Mouse (Mus musculus) limb, embryonic 11.5 days (tissue): ENCODE data around the gene Olfr1301. TPM values are rescaled to one million over a fixed set of nuclear protein-coding genes. Genes with fewer than 3 reads are reported as not detected.

Experiments
- ATAC-seq: fragments of 200-750 bp; cut with Nextera tagmentation; 2 replicates; pipeline ENCODE4 v1.8.0; 2017; ENCODE audit warnings: low read depth; ENCODE audit not compliant: insufficient number of reproducible peaks, low FRiP score, low TSS enrichment
- DNase-seq: peaks from one replicate; pipeline ENCODE4 v3.0.0-alpha.2; 2015; ENCODE audit warnings: low spot score
- H3K27ac ChIP-seq: fragments of 300-500 bp; sonication (generic); replicated peaks from 2 replicates; pipeline ENCODE4 v1.5.1; 2014; ENCODE audit warnings: low read depth, mild to moderate bottlenecking, low read length
- H3K27me3 ChIP-seq: fragments of 300-500 bp; sonication (generic); 2 replicates; pipeline ENCODE4 v1.6.1; 2014; ENCODE audit warnings: mild to moderate bottlenecking, low read length, mixed read lengths; ENCODE audit not compliant: control insufficient read depth, insufficient read depth
- H3K36me3 ChIP-seq: fragments of 300-500 bp; sonication (generic); 2 replicates; pipeline ENCODE4 v1.6.1; 2014; ENCODE audit warnings: mild to moderate bottlenecking, low read length, moderate library complexity, mixed read lengths; ENCODE audit not compliant: control insufficient read depth, insufficient read depth
- H3K4me1 ChIP-seq: fragments of 300-500 bp; sonication (generic); 2 replicates; pipeline ENCODE4 v1.6.1; 2014; ENCODE audit warnings: low read length, mixed read lengths; ENCODE audit not compliant: control insufficient read depth, insufficient read depth
- H3K4me2 ChIP-seq: fragments of 300-500 bp; sonication (generic); 2 replicates; pipeline ENCODE4 v1.6.1; 2014; ENCODE audit warnings: low read depth, mild to moderate bottlenecking, moderate library complexity; ENCODE audit not compliant: severe bottlenecking
- H3K4me3 ChIP-seq: fragments of 300-500 bp; sonication (generic); 2 replicates; pipeline ENCODE4 v1.5.1; 2014; ENCODE audit warnings: low read depth, low read length
- H3K9ac ChIP-seq: fragments of 300-500 bp; sonication (generic); 2 replicates; pipeline ENCODE4 v1.6.1; 2014; ENCODE audit warnings: mild to moderate bottlenecking, low read length
- H3K9me3 ChIP-seq: fragments of 300-500 bp; sonication (generic); 2 replicates; pipeline ENCODE4 v1.6.1; 2016; ENCODE audit warnings: low read length; ENCODE audit not compliant: control insufficient read depth
- WGBS: fragments of 180-500 bp; shearing (Covaris S2); extraction: QIAGEN DNeasy Blood & Tissue Kit; methylation state at CpG from one replicate; pipeline ENCODE4 v1.1.7; 2014; 5-methylcytosine and 5-hydroxymethylcytosine counted together
- polyA plus RNA-seq: library from polyadenylated mRNA; unstranded; fragments of >200 nt; fragmentation: Nextera tagmentation; extraction: Ambion mirVana; gene quantifications from 2 replicates; pipeline ENCODE4 v1.2.1, GENCODE M21; 2014

Olfr1301 gene
- polyA plus RNA-seq, result not detected in 2 replicates

DNA sequence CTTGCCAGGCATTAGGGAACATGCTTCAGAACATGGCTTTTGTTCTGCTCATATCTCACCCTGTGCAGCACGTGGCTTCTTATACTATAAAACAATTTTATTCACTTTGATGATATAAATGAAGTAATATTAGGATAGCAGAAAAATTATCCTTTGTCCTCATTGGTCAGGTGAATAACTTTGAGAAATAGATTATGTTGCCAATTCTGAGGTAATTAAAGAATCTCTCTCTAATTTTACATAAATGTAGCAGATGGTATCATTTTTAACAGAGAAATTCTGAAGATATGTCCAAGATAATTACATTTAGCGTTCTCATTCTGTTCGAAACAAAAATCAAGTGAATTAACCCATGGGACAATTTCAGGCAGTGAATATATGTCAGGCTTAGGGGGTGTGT, at the start of gene Olfr1301:
Gene Olfr1301, plus strand, starts transcription at position 301 of the 400 bp plus-strand sequence.
- Histone ChIP-seq H3K27me3 (no peaks in the 10 kb centered on the region), H3K4me1 (no peaks in the 10 kb centered on the region), H3K4me3 (no peak within 1 kb of the TSS), H3K36me3 (no peaks in the 10 kb centered on the region), H3K27ac (no peak within 1 kb of the TSS), H3K9ac (no peak within 1 kb of the TSS), H3K4me2 (no peak within 1 kb of the TSS), H3K9me3 (no peaks in the 10 kb centered on the region)
- 87% methylated on average over 3 of the region's 3 CpGs for WGBS
- no peak for ATAC-seq
- DNase-seq, result no peak

DNA sequence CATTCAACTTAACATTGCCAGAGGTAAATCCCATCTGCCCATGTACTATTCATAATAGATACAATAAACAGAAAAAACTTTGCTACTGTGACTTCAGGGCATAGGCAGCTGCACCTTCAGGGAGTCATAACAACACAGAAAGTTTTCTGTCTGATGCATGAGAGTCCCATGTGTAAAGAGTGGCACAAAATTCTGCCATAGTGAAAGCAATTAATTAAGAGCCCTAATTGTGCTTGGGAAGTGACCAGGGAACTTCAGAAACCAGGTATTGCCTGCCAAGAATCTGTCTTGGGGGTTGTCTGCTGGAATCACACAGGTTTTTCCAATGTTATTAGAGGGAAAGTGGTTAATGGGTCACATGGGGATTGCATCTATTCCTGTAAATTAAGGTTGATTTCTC, 24.1 kb upstream of the Olfr1301 start:
- no peaks in the 10 kb centered on the region for H3K4me1 ChIP-seq
- ATAC-seq (no peak), DNase-seq (no peak)
- no peaks in the 10 kb centered on the region for H3K36me3 ChIP-seq
- no peaks in the 10 kb centered on the region for H3K27me3 ChIP-seq
- no peak overlapping the region for H3K9ac ChIP-seq
- no peak overlapping the region for H3K27ac ChIP-seq
- H3K4me3 ChIP-seq, result no peak overlapping the region
- no peak overlapping the region for H3K4me2 ChIP-seq
- no peaks in the 10 kb centered on the region for H3K9me3 ChIP-seq

DNA sequence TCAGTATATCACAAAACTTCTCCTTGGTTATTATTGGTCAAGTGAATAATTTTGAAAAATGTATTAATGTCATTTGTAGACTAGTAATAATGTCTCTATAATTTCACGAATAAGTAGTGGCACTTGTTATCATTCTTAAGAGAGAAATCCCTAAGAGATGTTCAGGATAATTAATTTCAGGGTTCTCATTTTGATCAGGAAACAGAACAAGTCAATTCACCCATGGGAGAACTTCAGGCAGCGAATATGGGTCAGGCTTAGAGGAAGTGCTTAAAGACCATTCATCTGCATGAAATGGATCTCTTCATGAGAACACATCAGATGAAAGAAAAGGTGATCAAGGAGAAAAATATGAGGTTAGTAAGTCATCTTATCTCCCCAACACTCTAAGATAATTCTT, 26.3 kb downstream of the Olfr1301 start, which contains the start of gene Olfr1302:
Gene Olfr1302, plus strand, starts transcription at position 301 of the 400 bp plus-strand sequence.
- H3K9ac ChIP-seq, result no peak within 1 kb of the TSS
- H3K4me2 ChIP-seq, result no peak within 1 kb of the TSS
- 79% methylated on average over 2 of the region's 2 CpGs for WGBS
- no peak within 1 kb of the TSS for H3K4me3 ChIP-seq
- H3K4me1 ChIP-seq, result no peaks in the 10 kb centered on the region
- no peak for ATAC-seq
- no peaks in the 10 kb centered on the region for H3K27me3 ChIP-seq
- H3K9me3 ChIP-seq, result no peaks in the 10 kb centered on the region
- no peak within 1 kb of the TSS for H3K27ac ChIP-seq
- no peaks in the 10 kb centered on the region for H3K36me3 ChIP-seq
- no peak for DNase-seq

Other genes starting within 250 kb of the Olfr1301 start
- not detected in 2 replicates for gene Olfr1293-ps, start 225.8 kb upstream of the Olfr1301 start, polyA plus RNA-seq
- gene Olfr1294, start 210.7 kb upstream of the Olfr1301 start, polyA plus RNA-seq, result not detected in 2 replicates
- not detected in 2 replicates for gene Olfr1295, start 181.3 kb upstream of the Olfr1301 start, polyA plus RNA-seq
- not detected in 2 replicates for gene Olfr1297, start 124.5 kb upstream of the Olfr1301 start, polyA plus RNA-seq
- gene Olfr1298, start 101.8 kb upstream of the Olfr1301 start, polyA plus RNA-seq, result not detected in 2 replicates
- gene Olfr1299, start 89.6 kb upstream of the Olfr1301 start, polyA plus RNA-seq, result not detected in 2 replicates
- not detected in 2 replicates for gene Olfr1302, start 26.4 kb downstream of the Olfr1301 start, polyA plus RNA-seq
- gene Olfr1303, start 69.3 kb downstream of the Olfr1301 start, polyA plus RNA-seq, result not detected in 2 replicates
- gene Olfr1305, start 126.1 kb downstream of the Olfr1301 start, polyA plus RNA-seq, result not detected in 2 replicates
- gene Olfr1306, start 165.3 kb downstream of the Olfr1301 start, polyA plus RNA-seq, result not detected in 2 replicates
- gene Olfr1307, start 198.4 kb downstream of the Olfr1301 start, polyA plus RNA-seq, result not detected in 2 replicates
- gene Olfr1308, start 213.9 kb downstream of the Olfr1301 start, polyA plus RNA-seq, result not detected in 2 replicates
- not detected in 2 replicates for gene Olfr1309, start 239.3 kb downstream of the Olfr1301 start, polyA plus RNA-seq